Mouse (Mus musculus) CH12.LX (cell line): ENCODE data around the gene Nid1. TPM values are rescaled to one million over a fixed set of nuclear protein-coding genes. Genes with fewer than 3 reads are reported as not detected.
A peak's percentile ranks its signal among the peaks of the same experiment; 100 is the strongest.

ENCODE experiments used
- DNase-seq: peaks from one replicate; pipeline ENCODE4 v3.0.0-alpha.2; 2013; ENCODE audit errors: extremely low read depth
- H3K27ac ChIP-seq: 2 replicates; pipeline ENCODE4 v1.5.1; 2012; ENCODE audit warnings: low read depth, mild to moderate bottlenecking, control low read depth, moderate library complexity; ENCODE audit not compliant: insufficient read depth
- H3K27me3 ChIP-seq: replicated peaks from 2 replicates; pipeline ENCODE3; 2012; ENCODE audit warnings: inconsistent platforms
- H3K36me3 ChIP-seq, 2 experiments: replicated peaks in 1 of 2; 2 replicates each; pipeline versions ENCODE3 to v1.6.1; 2012; ENCODE audit warnings: inconsistent platforms in 1 of 2, low read length in 1 of 2, mild to moderate bottlenecking in 1 of 2, mixed read lengths in 1 of 2, moderate library complexity in 1 of 2; ENCODE audit not compliant: control insufficient read depth in 1 of 2, insufficient read depth in 1 of 2
- H3K4me1 ChIP-seq, 2 experiments: 2 replicates each; pipeline ENCODE4 v1.6.1; 2012; ENCODE audit warnings: inconsistent platforms in 1 of 2, moderate library complexity in 1 of 2; ENCODE audit not compliant: insufficient read depth in 2 of 2, control insufficient read depth in 1 of 2
- H3K4me2 ChIP-seq: 2 replicates; pipeline ENCODE4 v1.6.1; 2012; ENCODE audit warnings: low read depth, mild to moderate bottlenecking, control low read depth; ENCODE audit not compliant: poor library complexity, insufficient read depth, severe bottlenecking
- H3K4me3 ChIP-seq, 3 experiments: fragments of 150-350 bp in 1 of 3; sonication (generic) in 1 of 3; replicated peaks in 1 of 3; 2 replicates each; pipeline versions ENCODE3 to v1.5.1; 2011 to 2012; ENCODE audit warnings: low read depth in 2 of 3, low read length in 2 of 3, mild to moderate bottlenecking in 2 of 3, moderate library complexity in 2 of 3, control low read depth in 1 of 3, improper control_type of control experiment in 1 of 3, inconsistent platforms in 1 of 3, mixed read lengths in 1 of 3; ENCODE audit not compliant: poor library complexity in 1 of 3
- H3K79me2 ChIP-seq: replicated peaks from 2 replicates; pipeline ENCODE4 v1.6.1; 2012; ENCODE audit warnings: mild to moderate bottlenecking, moderate library complexity; ENCODE audit not compliant: control insufficient read depth, poor library complexity, insufficient read depth, severe bottlenecking; ENCODE audit errors: extremely low read depth
- H3K9ac ChIP-seq: 2 replicates; pipeline ENCODE4 v1.6.1; 2012; ENCODE audit warnings: low read depth, mild to moderate bottlenecking, control low read depth, moderate library complexity; ENCODE audit not compliant: insufficient read depth
- H3K9me3 ChIP-seq: replicated peaks from 2 replicates; pipeline ENCODE3; 2012; ENCODE audit warnings: low read length, inconsistent platforms, mixed read lengths
- BHLHE40 ChIP-seq: IDR thresholded peaks from 2 replicates; pipeline ENCODE4 v1.6.1; 2011; ENCODE audit warnings: mild to moderate bottlenecking, low read depth, low read length, improper control_type of control experiment
- CHD1 ChIP-seq: IDR thresholded peaks from 2 replicates; pipeline ENCODE4 v1.6.1; 2012; ENCODE audit warnings: low read depth, low read length, improper control_type of control experiment, inconsistent platforms
- CHD2 ChIP-seq: IDR thresholded peaks from 2 replicates; pipeline ENCODE4 v1.6.1; 2011; ENCODE audit warnings: low read length, improper control_type of control experiment
- CTCF ChIP-seq, 2 experiments: IDR thresholded peaks in 1 of 2; conservative IDR thresholded peaks in 1 of 2; 2 replicates each; pipeline ENCODE4 v1.5.1; 2011 to 2012; ENCODE audit warnings: low read depth in 2 of 2, low read length in 2 of 2, improper control_type of control experiment in 1 of 2, inconsistent platforms in 1 of 2, mild to moderate bottlenecking in 1 of 2, moderate library complexity in 1 of 2
- GABPA ChIP-seq: IDR thresholded peaks from 2 replicates; pipeline ENCODE4 v1.6.1; 2012; ENCODE audit warnings: low read depth, low read length, improper control_type of control experiment, inconsistent platforms; ENCODE audit not compliant: insufficient replicate concordance
- IRF4 ChIP-seq: IDR thresholded peaks from 2 replicates; pipeline ENCODE4 v1.6.1; 2014; ENCODE audit warnings: low read depth, mild to moderate bottlenecking, inconsistent platforms, low read length, improper control_type of control experiment
- JUN ChIP-seq: IDR thresholded peaks from 2 replicates; pipeline ENCODE4 v1.6.1; 2011; ENCODE audit warnings: low read depth, mild to moderate bottlenecking, low read length, improper control_type of control experiment, moderate library complexity; ENCODE audit not compliant: insufficient read depth
- JUND ChIP-seq: conservative IDR thresholded peaks from 2 replicates; pipeline ENCODE4 v1.6.1; 2011; ENCODE audit warnings: low read depth, low read length, improper control_type of control experiment
- KAT2A ChIP-seq: IDR thresholded peaks from 2 replicates; pipeline ENCODE4 v1.6.1; 2012; ENCODE audit warnings: low read length, improper control_type of control experiment, inconsistent platforms; ENCODE audit not compliant: insufficient replicate concordance
- MAFK ChIP-seq: IDR thresholded peaks from 2 replicates; pipeline ENCODE4 v1.6.1; 2011; ENCODE audit warnings: low read length, improper control_type of control experiment; ENCODE audit not compliant: insufficient replicate concordance
- MAZ ChIP-seq: IDR thresholded peaks from 2 replicates; pipeline ENCODE4 v1.6.1; 2012; ENCODE audit warnings: low read depth, mild to moderate bottlenecking, inconsistent platforms, low read length, improper control_type of control experiment, moderate library complexity
- MXI1 ChIP-seq: IDR thresholded peaks from 2 replicates; pipeline ENCODE4 v1.6.1; 2011; ENCODE audit warnings: mild to moderate bottlenecking, low read depth, low read length, improper control_type of control experiment
- MYC ChIP-seq: IDR thresholded peaks from 2 replicates; pipeline ENCODE4 v1.6.1; 2011; ENCODE audit warnings: low read depth, mild to moderate bottlenecking, improper control_type of control experiment, low read length
- PAX5 ChIP-seq: IDR thresholded peaks from 2 replicates; pipeline ENCODE4 v1.6.1; 2012; ENCODE audit warnings: low read length, inconsistent platforms, mixed read lengths
- SMC3 ChIP-seq: IDR thresholded peaks from 2 replicates; pipeline ENCODE4 v1.6.1; 2011; ENCODE audit warnings: low read depth, low read length, improper control_type of control experiment
- USF2 ChIP-seq: conservative IDR thresholded peaks from 2 replicates; pipeline ENCODE4 v1.6.1; 2011; ENCODE audit warnings: low read depth, low read length, improper control_type of control experiment
- dilution Hi-C: fragments of 300-500 bp; cut with MboI; formaldehyde crosslinking; loops from 2 replicates; pipeline ENCODE4 v1.14.3; 2020; ENCODE audit warnings: low sequenced_read_pairs; ENCODE audit not compliant: extremely low pct_unique_long_range_greater_than_20kb, extremely low pct_ligation_motif_present
- in situ Hi-C: fragments of 300-500 bp; cut with MboI; formaldehyde crosslinking; loops from 3 replicates; pipeline ENCODE4 v1.14.3; 2019; ENCODE audit warnings: low sequenced_read_pairs, low pct_ligation_motif_present, low pct_unique_long_range_greater_than_20kb, mixed read lengths
- polyA plus RNA-seq: library from polyadenylated mRNA; unstranded; fragments of >175 nt; gene quantifications from 2 replicates; pipeline ENCODE4 v1.2.1, GENCODE M21; 2012; ENCODE audit warnings: low read depth; ENCODE audit not compliant: insufficient read length
- total RNA-seq, 2 experiments: library from RNA; depleted of rRNA; stranded (reverse); fragments of 300-350 nt in 1 of 2; fragments of >200 nt in 1 of 2; gene quantifications; 2 replicates each; pipeline ENCODE4 v1.2.3; 2012 to 2014

The Nid1 gene
- total and polyA plus RNA-seq, 3 experiments, result 0.30 to 0.94 (median 0.38) TPM

DNA sequence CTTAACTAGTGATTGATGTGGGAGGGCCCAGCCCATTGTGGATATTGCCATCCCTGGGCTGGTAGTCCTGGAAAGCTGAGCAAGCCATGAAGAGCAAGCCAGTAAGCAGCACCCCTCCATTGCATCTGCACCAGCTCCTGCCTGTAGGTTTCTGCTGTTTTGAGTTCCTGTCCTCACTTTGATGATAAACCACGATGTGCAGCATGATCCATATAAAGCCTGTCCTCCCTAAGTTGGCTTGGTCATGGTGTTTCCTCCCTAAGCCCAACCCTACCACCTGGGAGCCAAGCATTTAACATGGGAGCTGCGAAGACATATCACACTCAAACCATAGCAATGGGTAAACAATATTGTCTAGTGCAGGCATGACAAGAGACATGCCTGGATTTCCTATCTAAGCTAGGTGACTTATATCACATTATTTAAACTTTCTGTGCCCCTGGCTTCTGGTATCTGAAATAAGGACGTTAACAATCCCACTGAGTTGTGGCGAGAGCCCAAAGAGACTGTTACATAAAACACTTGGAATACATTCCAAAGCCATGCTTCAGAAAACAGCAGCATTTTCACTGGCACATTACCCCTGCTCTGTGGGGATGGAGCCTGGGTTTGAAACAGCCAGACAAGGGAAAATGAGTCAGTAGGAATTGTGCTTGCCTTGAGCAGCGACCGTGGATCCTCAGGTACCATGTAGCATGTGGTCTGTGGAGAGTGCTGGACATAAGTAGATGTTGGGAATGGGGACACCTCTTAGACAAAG, 111.3 kb downstream of the Nid1 start:
- no peaks in the 10 kb centered on the region for H3K27me3 ChIP-seq
- no peak overlapping the region; the same call in 1 of the 2 replicates for H3K27ac ChIP-seq
- DNase-seq, result no peak
- no peak overlapping the region for H3K9ac ChIP-seq
- H3K4me1 ChIP-seq, result peaks cover 9 to 37% of the 10 kb centered on the region in 2 experiments
- no peaks in the 10 kb centered on the region for H3K79me2 ChIP-seq
- H3K36me3 ChIP-seq, result no peaks in the 10 kb centered on the region
- TF ChIP-seq IRF4 (no peak), CHD2 (no peak), MXI1 (no peak), PAX5 (no peak)
- H3K9me3 ChIP-seq, result peaks cover 7% of the 10 kb centered on the region
- no peak overlapping the region for H3K4me3 ChIP-seq
- dilution Hi-C loops (no loop called here), in situ Hi-C loops (no loop called here)
- no peak overlapping the region for H3K4me2 ChIP-seq

DNA sequence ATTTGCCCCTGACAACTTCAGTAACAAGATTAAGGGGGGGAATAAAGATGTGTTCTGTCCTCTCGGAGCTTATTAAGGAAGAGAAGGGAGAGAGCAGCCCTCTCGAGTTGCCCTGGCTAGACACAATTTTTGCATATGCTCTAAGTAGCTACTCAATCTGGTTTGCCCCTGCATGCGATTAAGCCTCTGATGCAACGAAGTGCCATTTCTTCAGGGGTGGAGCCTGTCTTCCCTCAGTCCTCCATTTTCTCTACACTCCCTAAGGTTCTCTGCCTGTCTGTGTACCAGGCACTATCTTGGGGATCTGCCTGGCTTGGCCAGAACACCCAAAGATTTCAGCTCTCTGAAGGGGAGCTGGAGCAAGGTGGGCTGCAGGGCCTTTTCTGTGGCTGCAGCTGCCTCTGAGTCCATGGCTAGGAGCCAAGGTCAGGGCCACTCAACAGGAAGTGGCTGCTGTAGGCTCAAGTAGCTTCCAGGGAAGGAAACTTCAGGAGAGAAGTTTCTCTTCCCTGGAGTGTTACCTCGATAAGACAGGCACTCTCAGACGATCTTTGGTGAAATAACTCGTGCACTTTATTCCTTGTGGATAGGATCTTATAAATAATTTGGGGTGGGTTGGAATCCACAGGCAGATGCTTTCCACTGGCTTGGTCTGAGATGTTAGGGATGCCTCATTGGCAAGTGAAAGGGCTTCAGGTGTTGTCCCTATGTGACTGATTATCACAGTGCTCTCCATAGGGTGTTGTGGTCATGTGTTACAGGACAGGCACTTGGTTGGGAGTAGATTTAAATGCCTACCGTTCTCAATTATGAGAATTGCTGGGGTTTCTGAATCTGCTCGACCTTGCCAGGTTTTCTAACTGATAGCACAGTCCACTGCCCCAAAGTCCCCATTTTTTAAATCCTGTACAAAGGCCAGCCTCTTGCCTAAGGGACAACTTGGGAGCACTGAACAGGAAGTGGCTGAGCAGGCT, 112.6 kb downstream of the Nid1 start:
- Histone ChIP-seq H3K9ac (0 out of 2 replicates have a peak overlapping the region, but pooled peaks have one; percentile 5), H3K27ac (peak overlapping the region; percentile 50), H3K79me2 (no peaks in the 10 kb centered on the region), H3K27me3 (no peaks in the 10 kb centered on the region), H3K4me3 (no peak overlapping the region), H3K4me2 (no peak overlapping the region), H3K9me3 (peaks cover 7% of the 10 kb centered on the region), H3K36me3 (no peaks in the 10 kb centered on the region), H3K4me1 (peaks cover 16 to 51% of the 10 kb centered on the region in 2 experiments)
- TF ChIP-seq MYC (no peak), PAX5 (no peak), JUN (no peak), BHLHE40 (no peak), MAFK (no peak), KAT2A (no peak), CTCF (conservative IDR thresholded peaks at IDR 0.05 in 1 of 2, IDR thresholded peaks at IDR 0.05 in 1 of 2; ENCODE audit: low read depth in 2 of 2, low read length in 2 of 2) (no peak), MAZ (no peak), CHD1 (no peak), USF2 (no peak), JUND (no peak), GABPA (no peak), SMC3 (no peak)
- dilution Hi-C loops, result no loop called here
- DNase-seq, result no peak
- in situ Hi-C loops, result loop anchor here (5.0 kb wide), 1 partner anchor 37 kb away; no protein-coding TSS in a partner anchor
